Mouse (Mus musculus) CD4-positive, CD25-positive, alpha-beta regulatory T cell, adult 2 months (primary cell): ENCODE measurements around the gene Btg3.
A peak's percentile ranks its signal among the peaks of the same experiment; 100 is the strongest.
"Not testable (repeated sequence)": the region's sequence is repeated elsewhere in the genome, so short reads cannot be mapped to it uniquely, and the experiment has no call there.

Source experiments
- DNase-seq: peaks from one replicate; pipeline ENCODE4 v3.0.0-alpha.2; 2012; ENCODE audit warnings: low read depth, low spot score

Btg3 gene

DNA sequence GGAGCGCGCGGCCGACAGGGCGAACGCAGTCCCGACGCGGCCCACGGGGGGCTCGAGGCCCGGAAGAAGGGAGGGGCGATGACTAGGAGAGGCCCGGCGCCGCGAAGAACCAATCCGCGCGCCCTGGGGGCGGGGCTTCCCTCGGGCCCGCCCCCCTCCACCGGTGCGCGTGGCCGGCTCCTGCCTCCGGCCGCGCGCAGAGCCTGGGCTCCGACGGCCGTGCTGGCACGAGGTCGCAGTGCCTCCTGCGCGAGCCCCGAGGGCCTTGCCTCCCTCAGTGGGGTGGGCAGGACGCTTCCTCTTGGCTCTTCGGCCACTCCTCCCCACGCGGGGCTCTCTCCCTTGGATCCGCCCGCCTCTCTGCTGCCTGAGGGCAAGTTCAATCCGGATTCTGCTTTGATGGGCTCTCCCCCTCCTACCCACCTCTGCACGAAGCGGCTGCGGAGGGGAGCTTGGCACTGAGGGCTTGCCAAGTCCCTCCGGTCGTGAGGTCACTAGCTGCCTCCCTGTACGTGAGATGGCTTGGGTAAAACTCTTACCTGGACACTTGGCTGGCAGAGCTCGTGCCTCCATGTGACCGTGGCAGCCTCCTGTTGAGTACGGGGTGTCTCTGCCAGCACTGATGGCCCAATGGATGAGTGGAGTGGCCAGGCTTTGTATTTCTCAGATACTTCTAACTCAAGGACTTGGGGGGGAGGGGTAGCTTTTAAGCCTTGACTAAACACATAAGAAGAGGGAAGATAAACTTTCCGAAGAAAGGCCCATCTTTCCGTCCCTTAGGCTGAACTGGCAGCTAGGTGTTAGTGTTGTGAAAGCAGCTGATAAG, at the start of gene Btg3:
TSS of gene Btg3 (minus strand) at position 448 of the 826 bp plus-strand sequence.
- DNase-seq, result peak; percentile 95

DNA sequence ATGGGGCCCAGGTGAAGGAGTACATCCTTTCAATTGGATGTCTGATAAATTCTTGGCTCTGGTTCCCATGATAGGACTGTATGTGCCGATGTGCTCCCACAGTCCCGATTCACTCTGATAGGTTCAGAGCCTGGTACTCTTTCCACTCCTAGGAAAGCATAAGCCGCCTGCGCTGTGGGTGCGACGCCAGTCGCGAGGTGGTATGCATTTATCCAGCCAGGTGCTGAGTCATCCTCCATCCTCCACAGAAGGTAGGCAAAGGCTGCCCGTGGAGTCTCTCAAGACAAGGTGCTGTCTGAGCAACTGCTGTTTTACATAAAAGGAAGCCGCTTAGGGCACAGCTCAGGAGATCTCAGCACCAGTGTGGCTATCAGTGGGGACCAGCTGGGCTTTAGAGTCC, 40.7 kb upstream of the Btg3 start:
- DNase-seq, result no peak

DNA sequence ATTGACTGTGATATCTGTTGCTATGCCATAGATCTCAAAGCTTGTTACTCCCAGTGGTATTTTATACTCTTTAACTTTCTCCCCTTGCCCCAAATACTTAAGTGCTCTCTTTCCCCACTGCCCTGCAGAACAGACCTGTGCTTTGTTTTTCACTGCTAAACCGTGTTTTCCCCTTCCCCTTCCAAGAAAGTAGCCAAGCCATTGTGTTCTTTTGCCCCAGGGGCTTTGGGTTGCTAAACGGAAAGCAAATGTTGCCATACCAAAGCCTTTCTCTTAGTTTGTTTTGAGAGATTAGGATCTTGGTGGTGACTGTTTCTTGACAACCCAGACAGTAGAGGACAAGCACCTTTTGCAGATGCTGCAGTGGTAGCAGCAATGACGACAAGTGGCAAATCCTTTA, 39.5 kb upstream of the Btg3 start:
- no peak for DNase-seq

DNA sequence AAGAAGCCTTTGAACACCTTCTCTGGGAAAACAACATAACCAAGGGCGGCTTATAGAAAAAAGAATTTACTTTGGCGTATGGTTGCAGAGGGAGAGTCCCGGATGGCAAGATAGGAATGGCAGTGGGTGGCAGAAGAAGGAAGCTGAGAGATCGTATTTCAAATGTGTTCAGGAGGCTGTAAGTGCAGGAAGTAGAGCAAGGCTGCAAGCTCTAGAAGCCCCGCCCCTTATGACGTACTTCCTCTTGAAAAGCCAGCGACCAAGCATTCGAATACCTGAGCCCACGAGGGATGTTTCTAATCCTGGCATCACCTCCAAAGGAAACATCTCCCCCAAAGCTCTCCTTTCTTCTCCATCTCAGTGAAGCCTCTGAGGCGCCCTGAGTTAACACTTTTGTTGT, 33.0 kb upstream of the Btg3 start:
- no peak for DNase-seq

DNA sequence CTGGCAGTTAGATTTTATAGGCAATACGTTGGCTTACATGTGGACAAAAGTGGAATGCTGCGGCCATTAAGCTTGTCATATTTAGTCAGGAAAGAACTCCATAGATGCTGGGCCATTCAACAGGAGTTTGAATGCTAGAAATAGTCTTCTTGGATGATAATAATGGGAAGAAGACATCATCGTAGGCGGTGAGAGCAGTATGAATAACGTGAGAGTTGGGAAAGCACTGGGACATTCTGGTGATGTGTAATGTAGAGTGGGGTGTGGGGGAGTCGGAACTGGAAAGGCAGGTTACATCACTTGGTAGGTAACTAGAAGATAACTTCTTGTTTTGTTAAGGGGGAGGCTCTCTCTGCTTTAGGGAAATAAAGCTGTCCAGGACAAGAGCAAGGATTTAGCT, 30.9 kb upstream of the Btg3 start:
- no peak for DNase-seq

DNA sequence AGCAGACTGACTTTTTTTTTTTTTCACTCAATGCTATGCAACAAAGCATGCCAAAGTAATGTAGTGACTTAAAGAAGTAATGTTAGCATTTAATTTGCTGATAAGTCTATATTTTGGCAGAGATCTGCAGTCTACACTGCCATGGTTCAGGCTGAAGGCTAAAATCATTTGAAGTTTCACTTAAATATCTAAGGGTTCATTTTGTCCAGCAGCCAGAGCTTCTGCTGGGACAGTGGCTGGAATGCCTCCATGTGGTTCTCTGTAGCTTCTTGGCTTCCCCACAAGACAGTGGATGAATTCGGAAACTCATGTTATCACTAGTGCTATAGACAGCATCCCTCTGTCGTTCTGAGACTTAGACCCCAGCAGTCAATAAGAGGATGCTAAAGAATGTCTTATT, 29.7 kb upstream of the Btg3 start:
- DNase-seq, result no peak

DNA sequence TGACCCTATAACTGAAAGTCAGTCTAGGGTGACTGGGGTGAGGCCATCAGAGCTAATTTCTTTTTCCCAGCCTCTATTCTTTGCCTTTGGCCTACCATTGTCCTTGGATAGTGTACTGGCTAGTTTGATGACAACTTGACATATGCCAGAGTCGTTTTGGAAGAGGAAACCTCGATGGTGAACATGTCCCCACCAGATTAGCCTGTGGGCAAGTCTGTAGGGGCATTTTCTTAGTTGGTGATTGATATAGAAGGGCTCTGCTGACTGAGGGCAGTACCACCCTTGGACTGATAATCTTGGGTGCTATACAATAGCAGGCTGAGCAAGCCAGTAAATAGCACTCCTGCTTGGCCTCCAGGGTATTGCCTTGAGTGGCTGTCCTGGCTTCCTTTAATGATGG, 25.3 kb upstream of the Btg3 start:
- DNase-seq, result no peak

DNA sequence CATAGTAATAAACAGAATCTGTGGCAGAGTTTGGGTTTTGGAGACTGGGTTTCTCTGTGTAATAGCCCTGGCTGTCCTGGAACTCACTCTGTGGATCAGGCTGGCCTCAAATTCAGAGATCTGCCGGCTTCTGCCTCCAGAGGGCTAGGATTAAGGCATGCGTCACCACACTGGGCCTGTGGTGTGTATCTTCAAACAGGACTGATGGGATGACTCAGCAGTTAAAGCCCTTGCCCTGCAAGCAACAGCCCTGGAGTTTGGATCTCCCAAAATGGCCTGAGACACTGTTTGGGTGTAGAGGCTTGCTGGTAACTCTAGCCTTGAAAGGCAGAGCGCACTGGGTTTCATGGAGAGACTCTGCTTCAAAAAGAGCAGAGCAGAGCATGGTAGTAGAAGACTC, 22.4 kb upstream of the Btg3 start:
- DNase-seq, result no peak

DNA sequence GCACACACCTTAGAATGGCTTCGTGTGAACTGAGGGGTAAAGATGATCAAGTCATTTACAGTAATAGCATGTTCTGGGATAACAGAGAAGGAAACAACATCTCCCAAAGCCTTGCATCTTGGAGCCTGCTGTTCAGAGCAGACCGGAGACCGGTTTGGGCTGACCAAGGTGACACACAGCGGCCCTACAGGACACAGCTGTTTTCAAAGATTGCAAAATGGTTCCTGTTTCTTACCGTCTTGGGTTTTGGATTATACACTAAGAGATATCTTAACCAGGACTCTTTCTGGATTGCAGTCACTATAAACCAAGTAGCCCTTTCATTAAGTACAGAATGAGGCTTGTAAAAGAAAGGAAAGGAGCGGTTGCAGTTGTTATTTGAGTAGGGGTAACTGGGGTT, 21.7 kb upstream of the Btg3 start:
- no peak for DNase-seq

DNA sequence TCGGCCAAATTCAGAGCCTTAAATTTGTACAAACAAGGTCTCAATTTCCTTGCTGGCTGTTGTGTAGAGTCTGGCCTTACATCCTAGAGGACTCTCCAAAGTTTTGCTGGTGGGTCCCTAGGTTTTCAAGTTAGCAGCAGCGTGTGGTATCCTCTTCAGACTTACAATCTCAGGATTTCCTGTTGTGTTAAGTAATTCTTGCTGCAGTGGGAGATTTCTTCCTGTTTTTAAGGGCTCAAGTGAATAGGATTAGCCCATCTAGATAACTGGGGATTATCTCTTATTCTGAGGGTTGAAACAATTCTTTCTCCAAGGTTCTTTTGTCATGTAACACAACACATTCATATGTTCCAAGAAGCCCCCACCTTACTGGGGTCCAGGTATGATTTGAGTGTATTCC, 14.4 kb upstream of the Btg3 start:
- no peak for DNase-seq

DNA sequence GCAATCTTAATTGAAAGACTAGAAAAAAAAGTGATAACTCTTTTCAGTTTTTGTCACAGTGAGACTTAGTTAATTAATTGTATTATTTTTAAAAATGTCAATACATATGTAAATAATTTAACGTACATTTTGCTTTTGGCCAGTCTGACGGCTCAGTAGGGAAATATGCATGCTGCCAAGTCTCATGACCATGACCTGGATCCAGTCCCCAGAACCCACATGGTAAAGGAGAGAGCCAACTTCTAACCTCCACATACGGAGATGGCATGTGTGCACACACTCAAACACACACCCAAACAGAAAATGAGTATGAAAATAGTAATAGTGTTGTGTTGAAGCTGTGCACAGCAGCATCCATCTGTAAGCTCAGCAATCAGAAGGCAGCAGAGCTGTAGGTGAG, 13.0 kb upstream of the Btg3 start:
- DNase-seq, result no peak

DNA sequence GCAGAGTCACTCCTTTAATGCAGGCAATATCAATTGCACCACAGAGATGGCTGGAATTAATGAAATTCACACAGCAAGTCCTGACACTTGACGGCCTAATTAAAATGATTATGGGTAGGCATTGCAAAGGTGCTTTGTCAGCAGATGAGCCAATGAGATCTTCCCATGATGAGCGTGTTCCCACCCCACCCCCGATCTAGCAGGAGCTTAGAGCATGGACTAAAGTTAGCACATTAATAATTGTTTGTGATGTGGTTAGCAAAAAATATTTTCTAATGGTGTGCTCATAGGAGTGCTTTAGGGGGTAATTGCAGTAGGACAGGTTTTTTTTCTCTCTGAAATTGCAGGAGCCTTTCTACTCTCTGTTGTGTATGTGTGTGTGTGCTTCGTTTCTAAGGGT, 12.1 kb upstream of the Btg3 start:
- DNase-seq, result no peak

DNA sequence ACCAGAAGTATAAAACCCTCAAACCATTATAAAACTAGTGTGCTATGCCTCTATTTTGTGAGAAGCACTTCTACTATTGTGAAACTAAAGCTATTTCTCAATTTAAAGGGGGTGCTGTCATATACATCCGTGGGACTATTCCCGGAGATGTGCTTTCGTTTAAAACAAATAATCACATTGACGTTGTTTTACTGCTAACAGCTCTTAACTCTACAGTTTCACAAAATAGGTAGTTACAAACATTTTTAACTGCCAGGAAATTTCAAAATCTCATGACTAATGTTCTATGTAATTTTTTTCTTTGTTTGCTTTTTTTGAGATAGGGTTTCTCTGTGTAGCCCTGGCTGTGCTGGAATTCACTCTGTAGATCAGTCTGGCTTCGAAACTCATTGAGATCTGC, 1.5 kb upstream of the Btg3 start:
- no peak for DNase-seq

DNA sequence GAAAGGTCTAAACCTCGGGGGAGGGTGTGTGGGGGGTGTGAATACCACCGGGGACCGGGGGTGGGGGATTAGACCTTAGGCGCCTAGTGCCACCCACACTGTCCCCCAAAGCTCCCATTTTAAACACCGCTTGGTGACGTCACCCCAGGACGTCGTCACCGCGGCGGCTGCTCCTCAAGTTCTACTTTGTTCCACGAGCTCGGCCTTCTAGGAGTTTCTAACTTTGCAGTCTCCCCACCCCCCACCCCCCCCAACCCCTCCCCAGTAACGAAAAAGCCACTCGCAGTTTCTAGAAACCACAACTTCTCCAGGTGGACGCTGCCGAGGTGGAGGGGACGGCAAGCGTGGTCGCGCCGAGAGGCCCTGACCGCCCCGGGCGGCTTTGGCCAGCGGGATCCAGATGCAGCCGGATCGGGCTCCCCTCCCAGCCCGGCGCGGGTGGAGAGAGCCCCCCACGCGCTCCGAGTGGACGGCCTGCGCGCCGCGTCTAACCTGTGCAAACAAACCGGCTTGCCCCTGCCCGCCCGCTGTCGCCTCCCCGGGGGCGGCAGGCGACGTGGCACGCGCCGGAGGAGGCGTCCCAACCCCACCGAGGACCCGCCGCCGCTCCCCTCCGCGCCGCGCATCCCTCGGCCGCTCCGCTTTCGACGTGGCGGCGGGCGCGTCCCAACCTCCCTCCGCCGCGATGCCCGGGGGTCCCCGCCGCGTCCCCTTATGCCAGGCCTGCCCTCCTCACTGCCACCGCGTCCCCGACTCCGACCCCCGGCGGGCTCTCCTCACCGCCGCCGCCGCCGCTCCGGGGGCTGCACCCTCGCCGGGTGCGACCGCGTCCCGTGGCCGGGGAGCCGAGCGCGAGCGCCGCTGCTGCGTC, 936 bp downstream of the Btg3 start:
- DNase-seq, result peak; percentile 89

DNA sequence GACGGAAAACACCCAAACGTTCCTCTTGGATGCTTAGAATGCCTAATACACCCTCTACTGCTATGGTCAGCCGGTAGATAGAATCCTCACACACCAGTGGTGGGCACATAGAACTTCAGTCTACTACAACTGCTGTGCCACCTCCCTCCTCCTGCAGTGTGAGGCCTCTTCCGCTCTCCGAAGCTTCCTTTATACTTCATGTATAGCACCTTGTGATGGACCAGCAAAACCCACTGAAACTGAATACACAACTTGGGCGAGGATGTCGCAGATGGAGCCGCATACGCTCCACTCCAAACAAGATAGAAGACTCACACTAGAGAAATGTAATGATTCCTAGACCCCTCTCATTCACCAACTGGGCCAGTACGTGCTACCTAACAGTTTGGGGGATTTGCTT, 1.8 kb downstream of the Btg3 start:
- DNase-seq, result peak; percentile 69

DNA sequence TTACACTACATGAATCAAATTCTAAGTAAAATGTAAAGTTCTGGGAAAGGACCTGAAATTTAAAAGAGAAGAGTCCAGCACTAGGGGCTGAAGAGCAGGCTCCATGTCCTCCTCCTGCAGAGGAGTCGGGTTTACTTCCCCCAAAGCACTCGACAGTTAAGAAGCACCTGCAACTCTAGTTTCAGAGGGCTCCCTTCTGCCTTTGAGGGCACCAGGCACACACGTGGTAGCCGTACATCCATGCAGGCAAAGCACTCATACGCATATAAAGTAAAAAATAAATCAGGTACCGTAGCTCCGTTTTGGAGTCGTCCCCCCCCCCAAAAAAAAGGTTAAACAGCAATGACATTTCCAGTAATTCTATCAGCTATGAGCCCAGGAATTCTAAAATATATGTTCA, 3.2 kb downstream of the Btg3 start:
- no peak for DNase-seq

DNA sequence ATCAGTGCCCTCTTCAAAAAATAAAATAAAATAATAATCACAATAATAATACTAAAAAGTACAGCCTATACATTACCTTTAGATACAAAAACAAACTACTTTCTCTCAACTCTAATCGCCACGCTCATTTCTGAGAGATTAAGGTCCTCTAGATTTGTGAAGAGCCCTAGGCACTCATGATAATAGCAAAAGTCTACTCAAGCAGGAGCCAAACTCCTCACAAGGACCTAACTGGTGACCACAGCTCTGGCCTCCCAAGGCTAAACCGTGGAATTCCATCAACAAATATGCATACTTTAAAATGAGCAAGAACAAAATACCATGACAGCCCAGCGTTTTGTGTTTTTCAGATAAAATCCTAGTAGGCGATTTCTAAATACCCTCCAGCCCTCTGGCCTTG, 4.2 kb downstream of the Btg3 start:
- DNase-seq, result no peak

DNA sequence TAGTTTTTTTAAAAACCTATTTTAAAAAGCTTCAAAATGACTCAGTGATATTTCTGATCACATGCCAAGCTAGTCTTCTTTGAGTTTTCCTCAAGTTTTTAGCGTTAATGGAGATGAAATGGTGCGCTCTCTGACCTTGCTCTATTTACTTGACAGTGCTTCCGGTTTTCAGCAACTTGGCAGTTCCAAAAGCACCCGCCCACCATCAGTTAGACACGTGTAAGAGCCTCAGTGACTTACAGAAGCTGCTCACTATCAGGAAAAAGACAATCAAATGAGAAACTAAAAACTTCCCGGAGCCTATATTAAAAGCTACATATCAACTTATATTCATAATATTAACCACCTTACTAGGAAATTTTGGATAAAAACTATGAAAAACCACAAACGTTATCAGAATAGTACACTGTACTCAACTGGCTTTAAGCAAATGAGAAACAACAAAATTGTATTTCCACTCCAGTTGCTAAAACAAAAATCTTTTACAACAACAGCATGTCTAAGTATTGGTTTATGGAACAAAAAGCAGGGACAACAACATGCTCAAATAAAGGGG, 5.4 kb downstream of the Btg3 start:
- DNase-seq, result no peak

DNA sequence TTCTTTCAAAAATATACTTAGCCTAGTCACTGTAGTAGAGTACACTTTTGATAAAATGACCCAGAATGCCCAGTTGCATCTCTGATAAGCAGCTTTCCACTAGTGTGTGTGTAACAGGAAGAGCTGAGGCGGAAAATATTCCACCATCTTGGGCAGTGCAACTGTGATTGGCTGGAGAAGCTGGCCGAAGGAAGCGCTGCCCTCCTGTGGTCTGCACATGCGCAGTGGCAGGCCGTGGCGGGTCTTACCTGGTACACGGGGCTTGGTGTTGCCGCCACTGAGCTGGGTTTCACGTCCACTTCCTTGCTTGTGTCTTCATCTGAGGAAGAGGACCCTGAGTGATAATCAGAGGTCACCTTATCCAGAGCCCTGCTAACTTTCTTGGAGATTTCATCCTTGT, 12.4 kb downstream of the Btg3 start:
- DNase-seq, result not testable (repeated sequence)

DNA sequence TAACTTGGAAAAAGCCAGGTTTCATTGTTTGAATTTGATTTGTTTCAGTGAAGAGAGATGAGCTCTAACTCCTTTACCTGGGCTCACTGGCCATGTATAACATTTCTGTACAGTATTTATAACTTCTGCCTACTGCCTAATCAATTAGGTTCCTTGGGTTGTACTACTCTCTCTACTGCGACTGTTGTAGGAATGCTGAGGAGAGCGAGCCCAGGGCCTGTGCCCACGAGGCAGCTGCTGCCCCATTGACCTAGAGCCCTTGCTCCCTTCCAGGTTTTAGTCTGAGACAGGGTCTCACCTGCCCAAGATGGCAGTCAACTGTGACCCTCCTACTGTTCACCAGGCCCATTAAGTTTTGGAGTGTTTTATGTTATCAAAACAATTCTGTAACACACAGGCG, 15.5 kb downstream of the Btg3 start:
- DNase-seq, result no peak

DNA sequence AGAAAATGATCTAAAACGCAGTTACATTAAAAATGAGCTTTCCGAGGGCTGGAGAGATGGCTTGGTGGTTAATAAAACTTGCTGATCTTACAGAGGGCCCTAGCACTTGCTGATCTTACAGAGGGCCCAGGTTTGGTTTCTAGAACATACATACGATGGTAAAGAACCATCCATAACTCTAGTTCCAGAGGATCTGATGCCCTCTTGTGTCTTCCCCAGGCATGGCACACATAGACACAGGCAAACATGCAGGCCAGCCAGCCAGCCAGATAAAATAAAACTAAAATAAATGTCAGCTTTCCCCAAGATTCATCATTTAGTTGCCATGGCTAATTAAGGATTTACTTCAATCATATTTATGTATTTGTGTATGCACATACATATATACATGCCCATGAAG, 19.2 kb downstream of the Btg3 start:
- DNase-seq, result peak; percentile 36

DNA sequence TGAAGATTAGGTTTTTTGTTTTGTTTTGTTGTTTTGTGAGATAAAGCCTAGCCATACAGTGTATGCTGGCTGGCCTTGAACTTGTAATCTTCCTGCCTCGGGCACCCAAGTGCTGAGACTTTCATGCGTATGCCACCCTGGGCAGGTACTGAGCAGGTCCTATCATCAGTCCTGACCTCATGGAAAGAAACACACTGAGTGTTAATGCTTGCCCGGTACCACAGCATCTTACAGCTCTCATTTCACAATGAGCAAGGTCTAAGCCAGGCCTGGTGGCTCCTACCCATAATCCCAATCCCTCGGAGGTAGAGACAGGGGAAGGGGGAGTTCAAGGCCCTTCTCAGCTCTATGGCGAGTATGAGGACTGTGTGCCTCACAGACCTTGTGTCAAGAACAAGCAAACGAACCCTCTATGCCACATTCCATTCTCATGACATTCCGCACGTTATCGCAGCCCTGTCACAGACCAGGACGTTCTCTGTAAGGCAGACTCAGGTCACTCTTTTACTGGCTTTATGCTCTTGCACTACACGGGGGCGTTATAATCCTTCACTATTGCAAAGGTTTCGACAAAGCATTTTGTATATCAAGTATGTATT, 29.6 kb downstream of the Btg3 start:
- no peak for DNase-seq
